Mouse (Mus musculus) testis, adult 2 months (tissue): ENCODE measurements around the gene Ppp1r35.

Experiments
- CTCF ChIP-seq: fragments of 200-500 bp; IDR thresholded peaks from 2 replicates; pipeline ENCODE4 v1.5.1; 2012; ENCODE audit warnings: low read depth, mild to moderate bottlenecking, inconsistent platforms, low read length, moderate library complexity; ENCODE audit not compliant: control insufficient read depth, insufficient read depth, insufficient replicate concordance
- POLR2A ChIP-seq: fragments of 200-500 bp; IDR thresholded peaks from 2 replicates; pipeline ENCODE4 v1.6.1; 2012; ENCODE audit warnings: low read depth, mild to moderate bottlenecking, inconsistent platforms, low read length, moderate library complexity; ENCODE audit not compliant: control insufficient read depth

GRCm38 (mm10) chr5:137740506-137740905 is 38.1 kb upstream of the Ppp1r35 start:
- no peak for TF ChIP-seq CTCF
- TF ChIP-seq POLR2A = no peak
